ENCODE assay signal across 12 mouse cellular contexts in the genomic region with DNA sequence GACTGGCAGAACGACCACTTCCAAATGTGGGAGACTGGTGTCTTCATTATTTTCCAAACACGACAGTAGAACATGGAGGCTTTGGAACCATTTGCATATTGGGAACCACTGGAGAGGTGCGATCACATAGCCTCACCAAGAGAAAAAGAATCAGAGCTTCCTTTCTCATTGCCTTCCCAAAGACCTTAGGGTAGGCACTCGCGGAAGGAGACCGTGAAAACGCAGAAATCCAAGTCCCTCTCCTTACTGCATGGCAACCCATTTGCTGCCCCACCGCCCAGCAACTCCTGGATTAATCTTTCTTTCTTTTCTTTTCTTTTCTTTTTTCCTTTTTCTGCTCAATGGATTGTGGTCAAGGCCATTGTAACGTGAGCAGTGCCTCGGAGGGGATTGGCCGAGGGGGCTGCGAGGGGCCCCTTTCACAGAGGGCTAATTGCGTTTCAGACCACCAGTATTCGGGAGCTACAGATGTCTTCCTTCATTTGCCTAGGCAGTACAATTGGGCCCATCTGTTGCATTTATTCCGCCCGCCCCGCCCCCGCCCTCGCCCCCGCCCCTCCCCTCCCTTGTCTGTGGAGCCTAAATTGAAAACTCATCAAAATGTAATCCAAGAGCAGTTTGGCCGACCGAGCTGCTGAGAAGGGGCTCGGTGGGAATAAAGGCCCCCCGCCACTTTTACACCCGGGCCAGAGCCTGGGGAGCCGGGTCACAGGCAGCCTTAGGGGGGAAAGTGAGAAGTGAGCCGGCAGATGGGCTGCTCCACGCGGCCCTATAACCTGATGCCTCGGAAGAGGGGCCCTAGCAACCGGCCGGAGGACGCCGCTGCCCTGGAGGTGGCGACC. TPM values are rescaled to one million over a fixed set of nuclear protein-coding genes. Genes with fewer than 3 reads are reported as not detected.
A peak's percentile ranks its signal among the peaks of the same experiment; 100 is the strongest.
DNase-seq lines count a peak whose midpoint lies in the region; ATAC-seq lines count a peak whose summit lies in the region.
"Had no signal": no experiment of that assay in that cellular context is flagged by ENCODE, and none has a peak within 500 bp of the region (broad histone marks: within the 10 kb centered on the region; RNA-seq: fewer than 3 reads in every experiment).

No protein-coding gene starts in this region.

- no peaks in the 10 kb centered on the region for H3K36me3 ChIP-seq in heart, embryonic 15.5 days
- no peaks in the 10 kb centered on the region for H3K36me3 ChIP-seq in hindbrain, embryonic 16.5 days (ENCODE audit: control insufficient read depth, insufficient read depth, low read length)

- ATAC-seq in heart, embryonic 15.5 days (replicated peaks; ENCODE audit: insufficient number of reproducible peaks, insufficient read depth, low FRiP score, low read depth): no peak
- peak; percentile 30; the same call in 1 of the 2 replicates for ATAC-seq in hindbrain, embryonic 16.5 days

- no peak overlapping the region for H3K27ac ChIP-seq in heart, embryonic 15.5 days
- H3K27ac ChIP-seq in hindbrain, embryonic 16.5 days (ENCODE audit: low read depth, low read length): no peak overlapping the region

- no peak for DNase-seq in heart, adult 9 months (ENCODE audit: low spot score in 2 of 2)
- DNase-seq in embryo, embryonic 9.5 days (ENCODE audit: extremely low spot score): peak; percentile 82
- peak; percentile 73 for DNase-seq in neural tube, embryonic 10.5 days (ENCODE audit: extremely low spot score, low spot score)
- DNase-seq in spleen, adult 18-20 months: no peak
- DNase-seq in left cerebral cortex, postnatal 4 days: no peak
- no peak for DNase-seq in adrenal gland, postnatal 36 days
- DNase-seq: adrenal gland, adult 8-10 months; kidney, postnatal 25 days had no signal

- H3K27me3 ChIP-seq in heart, embryonic 15.5 days: peaks cover 36% of the 10 kb centered on the region
- peaks cover 13% of the 10 kb centered on the region for H3K27me3 ChIP-seq in hindbrain, embryonic 16.5 days (replicated peaks; ENCODE audit: control insufficient read depth, insufficient read depth, low read length)

- intact Hi-C loops in left cerebral cortex, postnatal 4 days (cut with DNase I): no loop called here

- H3K4me1 ChIP-seq in heart, embryonic 15.5 days (replicated peaks): peaks cover 5% of the 10 kb centered on the region
- peaks cover 8% of the 10 kb centered on the region for H3K4me1 ChIP-seq in hindbrain, embryonic 16.5 days (ENCODE audit: control insufficient read depth, insufficient read depth, low read depth, low read length)

- H3K4me3 ChIP-seq in heart, embryonic 15.5 days: no peak overlapping the region
- H3K4me3 ChIP-seq in hindbrain, embryonic 16.5 days (ENCODE audit: low read length): no peak overlapping the region
- H3K4me3 ChIP-seq: erythroblast, embryonic 14.5 days had no signal

- no peak overlapping the region for H3K9ac ChIP-seq in heart, embryonic 15.5 days
- H3K9ac ChIP-seq in hindbrain, embryonic 16.5 days (ENCODE audit: low read depth, low read length): 0 out of 2 replicates have a peak overlapping the region, but pooled peaks have one; percentile 50

- WGBS in heart, embryonic 15.5 days: 13% methylated on average over 35 of the region's 35 CpGs
- WGBS in hindbrain, embryonic 16.5 days: 4% methylated on average over 33 of the region's 35 CpGs

- H3K9me3 ChIP-seq in heart, embryonic 15.5 days (replicated peaks): no peaks in the 10 kb centered on the region
- peaks cover 5% of the 10 kb centered on the region for H3K9me3 ChIP-seq in hindbrain, embryonic 16.5 days (ENCODE audit: control insufficient read depth, low read length)

- peak overlapping the region; percentile 43 for H3K4me2 ChIP-seq in heart, embryonic 15.5 days
- H3K4me2 ChIP-seq in hindbrain, embryonic 16.5 days (ENCODE audit: low read length): peak overlapping the region; percentile 47

RNA-seq across cellular contexts. Expression of gene Tifab, which starts 29.8 kb away (rescaled TPM):
- 1.3 and 2.9 TPM in 2 replicates for polyA plus RNA-seq in heart, embryonic 15.5 days (2015; fragmentation: Nextera tagmentation; extraction: Ambion mirVana)
- polyA plus RNA-seq in hindbrain, embryonic 16.5 days (2015; fragmentation: Nextera tagmentation; extraction: Ambion mirVana): 1.0 and 1.3 TPM in 2 replicates
- total RNA-seq in left cerebral cortex, postnatal 4 days (2021): under 1 TPM; 0.89 to 0.94 TPM
- total RNA-seq in adrenal gland, postnatal 36 days (2021): 1 to 10 TPM; 1.4 to 1.7 TPM

RNA-seq across cellular contexts. Expression of gene Neurog1, which starts 43.5 kb away (rescaled TPM):
- polyA plus RNA-seq in heart, embryonic 15.5 days (2015; fragmentation: Nextera tagmentation; extraction: Ambion mirVana): not detected in 2 replicates
- polyA plus RNA-seq in hindbrain, embryonic 16.5 days (2015; fragmentation: Nextera tagmentation; extraction: Ambion mirVana): 0.11 and 1.0 TPM in 2 replicates
- not detected for total RNA-seq in left cerebral cortex, postnatal 4 days (2021)
- total RNA-seq in adrenal gland, postnatal 36 days (2021): not detected
- total RNA-seq: adrenal gland, adult 8-10 months; megakaryocyte-erythroid progenitor cell, adult 5-6 weeks had no signal
- polyA plus RNA-seq: erythroblast, embryonic 14.5 days had no signal

Comparison
In these comparisons a context has a peak if more than half of its experiments do, and no peak if none do; other contexts are left out.
1. DNase-seq: peak in embryo, embryonic 9.5 days (single experiment) and neural tube, embryonic 10.5 days (single experiment); none in heart, adult 9 months (0 of 2), spleen, adult 18-20 months (0 of 2), left cerebral cortex, postnatal 4 days (single experiment) and adrenal gland, postnatal 36 days (0 of 2).